Mouse (Mus musculus) heart, adult 2 months (tissue): ENCODE results near the gene Gm20517.

Experiments
- CTCF ChIP-seq: fragments of 200-600 bp; IDR thresholded peaks from 2 replicates; pipeline ENCODE4 v1.8.1; 2022; ENCODE audit warnings: antibody characterized with exemption, mild to moderate bottlenecking, moderate library complexity
- EP300 ChIP-seq: fragments of 200-500 bp; IDR thresholded peaks from 2 replicates; pipeline ENCODE4 v1.6.1; 2011; ENCODE audit warnings: low read depth, low read length, control low read depth; ENCODE audit not compliant: insufficient read depth
- POLR2A ChIP-seq: fragments of 200-500 bp; IDR thresholded peaks from 2 replicates; pipeline ENCODE4 v1.6.1; 2011; ENCODE audit warnings: mild to moderate bottlenecking, low read depth, low read length, control low read depth; ENCODE audit not compliant: insufficient read depth

GRCm38 (mm10) chr17:47595248-47596161 lies 15.9 kb upstream of the Gm20517 start:
- TF ChIP-seq EP300 (0 out of 2 replicates have a peak, but pooled peaks have one; percentile 27), CTCF (no peak), POLR2A (0 out of 2 replicates have a peak, but pooled peaks have one; percentile 35)
